Mouse (Mus musculus): Measurements from ENCODE around the gene S100a14. TPM values are rescaled to one million over a fixed set of nuclear protein-coding genes. Genes with fewer than 3 reads are reported as not detected.

Gene S100a14
- total and polyA plus RNA-seq, 2 experiments from 2014 or later, result not detected

DNA sequence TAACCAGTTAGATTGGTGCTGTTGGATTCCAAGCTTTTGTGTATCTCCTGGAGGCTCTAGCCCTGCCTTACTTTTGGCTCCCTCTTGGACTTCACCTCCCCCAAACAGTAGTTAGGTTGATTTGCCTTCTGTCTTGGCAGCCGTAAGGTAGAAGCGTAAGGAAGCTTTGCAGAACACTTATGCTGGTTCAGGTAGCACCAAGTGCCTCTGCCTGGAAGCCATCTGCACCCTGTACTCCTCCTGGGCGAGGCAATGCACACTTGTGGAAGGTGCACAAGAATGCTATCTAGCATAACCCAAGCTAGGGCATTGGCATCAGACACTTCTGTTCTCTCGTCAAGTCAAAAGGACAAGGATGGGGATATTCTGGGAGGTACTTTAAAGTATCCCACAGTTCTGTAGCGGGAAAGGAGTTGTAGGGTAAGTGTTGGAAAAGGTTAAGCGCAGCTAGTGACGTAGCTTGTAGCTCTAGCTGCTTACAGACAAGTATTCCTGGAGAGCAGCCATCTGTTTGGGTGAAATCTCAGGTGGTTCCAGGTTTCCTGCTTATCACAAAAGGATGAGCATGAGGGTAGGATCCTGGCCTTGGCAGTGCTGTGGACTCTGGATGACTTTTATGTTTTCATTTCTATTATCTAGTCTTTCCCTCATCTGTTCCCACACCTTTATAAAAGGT, 30.7 kb upstream of the S100a14 start:
- Histone ChIP-seq H3K27me3 (ENCODE audit: insufficient read depth, low read length) (no peaks in the 10 kb centered on the region), H3K9ac (replicated peaks; ENCODE audit: low read length) (no peak overlapping the region), H3K9me3 (ENCODE audit: low read length) (no peaks in the 10 kb centered on the region), H3K4me2 (ENCODE audit: low read depth, low read length) (no peak overlapping the region), H3K27ac (no peak overlapping the region), H3K36me3 (ENCODE audit: insufficient read depth, low read length) (peaks cover 41% of the 10 kb centered on the region), H3K4me1 (ENCODE audit: insufficient read depth, low read length) (no peaks in the 10 kb centered on the region), H3K4me3 (ENCODE audit: low read length) (no peak overlapping the region)
- no peak for ATAC-seq
- no peak for TF ChIP-seq CTCF (IDR thresholded peaks at IDR 0.05; ENCODE audit: low read depth)
- no peak for DNase-seq (ENCODE audit: low spot score)
- 92% methylated on average over 7 of the region's 7 CpGs for WGBS

DNA sequence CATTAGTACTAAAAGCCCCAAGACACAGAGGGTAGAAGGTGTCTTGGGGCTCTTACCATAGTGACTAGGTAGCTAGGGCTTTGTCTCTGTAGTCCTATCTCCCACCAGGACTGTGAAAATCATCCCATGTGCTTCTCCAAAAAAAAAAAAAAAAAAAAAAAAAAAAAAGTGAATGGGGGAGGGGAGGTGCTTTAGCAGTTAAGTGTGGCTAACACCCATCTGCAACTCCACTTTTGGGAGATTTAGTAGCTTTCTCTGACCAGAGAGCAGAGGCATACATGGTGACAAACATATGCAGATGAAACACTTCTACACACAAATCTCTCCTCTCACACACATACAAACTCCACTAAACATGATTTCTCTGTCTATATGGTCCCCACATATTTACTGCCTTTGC, 29.1 kb upstream of the S100a14 start:
- no peak for DNase-seq (ENCODE audit: low spot score)
- no peak for TF ChIP-seq CTCF (IDR thresholded peaks at IDR 0.05; ENCODE audit: low read depth)
- H3K27ac ChIP-seq, result no peak overlapping the region
- H3K36me3 ChIP-seq (ENCODE audit: insufficient read depth, low read length), result peaks cover 57% of the 10 kb centered on the region
- H3K4me2 ChIP-seq (ENCODE audit: low read depth, low read length), result no peak overlapping the region
- no peaks in the 10 kb centered on the region for H3K4me1 ChIP-seq (ENCODE audit: insufficient read depth, low read length)
- no peak overlapping the region for H3K9ac ChIP-seq (replicated peaks; ENCODE audit: low read length)
- H3K9me3 ChIP-seq (ENCODE audit: low read length), result no peaks in the 10 kb centered on the region
- no peak overlapping the region for H3K4me3 ChIP-seq (ENCODE audit: low read length)
- no peak for ATAC-seq
- no peaks in the 10 kb centered on the region for H3K27me3 ChIP-seq (ENCODE audit: insufficient read depth, low read length)

DNA sequence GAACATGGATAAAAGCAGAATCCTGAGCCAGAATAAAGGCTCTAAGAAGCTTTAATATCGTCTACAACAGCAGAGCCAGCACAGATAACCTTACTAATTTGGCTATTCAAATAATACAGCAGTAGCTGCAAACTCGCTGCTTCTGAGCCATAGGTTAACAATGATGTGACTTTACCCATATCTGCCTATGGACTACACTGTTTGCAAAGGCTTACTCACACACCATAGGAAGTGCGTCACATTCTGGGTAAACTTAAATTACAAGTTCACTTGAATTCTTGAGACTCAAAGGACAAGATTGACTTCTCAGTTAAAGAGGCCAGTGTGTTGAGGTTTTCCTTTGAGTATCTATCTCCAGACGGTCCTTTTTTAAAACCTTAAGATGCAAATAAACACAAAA, 23.2 kb upstream of the S100a14 start:
- Histone ChIP-seq H3K4me3 (ENCODE audit: low read length) (no peak overlapping the region), H3K9me3 (ENCODE audit: low read length) (no peaks in the 10 kb centered on the region), H3K4me1 (ENCODE audit: insufficient read depth, low read length) (peaks cover 9% of the 10 kb centered on the region; the same call in 1 of the 2 replicates), H3K27me3 (ENCODE audit: insufficient read depth, low read length) (no peaks in the 10 kb centered on the region), H3K4me2 (ENCODE audit: low read depth, low read length) (no peak overlapping the region), H3K36me3 (ENCODE audit: insufficient read depth, low read length) (peaks cover 52% of the 10 kb centered on the region), H3K27ac (no peak overlapping the region), H3K9ac (replicated peaks; ENCODE audit: low read length) (no peak overlapping the region)
- no peak for TF ChIP-seq CTCF (IDR thresholded peaks at IDR 0.05; ENCODE audit: low read depth)
- 84% methylated on average over 4 of the region's 4 CpGs for WGBS
- no peak for DNase-seq (ENCODE audit: low spot score)
- no peak for ATAC-seq

DNA sequence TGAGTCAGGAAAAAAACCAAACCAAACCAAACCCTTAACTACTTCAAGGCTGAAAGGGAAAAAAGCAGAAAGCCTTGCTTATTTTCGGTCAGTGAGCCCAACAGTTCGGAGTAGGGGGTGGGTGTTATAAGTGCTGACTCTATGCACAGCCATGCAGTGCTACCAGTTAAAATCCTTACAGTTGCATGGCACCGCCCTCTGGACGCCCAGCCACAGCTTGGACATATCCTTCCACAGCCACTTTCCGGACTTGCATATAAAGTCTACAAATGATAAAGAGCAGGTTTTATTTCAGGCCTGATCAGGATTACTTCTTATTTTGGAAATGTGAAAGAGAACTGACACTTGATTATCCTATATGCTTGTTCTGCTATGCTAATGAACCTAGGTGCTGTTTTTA, 21.4 kb upstream of the S100a14 start:
- H3K4me1 ChIP-seq (ENCODE audit: insufficient read depth, low read length), result peaks cover 9% of the 10 kb centered on the region; the same call in 1 of the 2 replicates
- no peaks in the 10 kb centered on the region for H3K9me3 ChIP-seq (ENCODE audit: low read length)
- peaks cover 44% of the 10 kb centered on the region for H3K36me3 ChIP-seq (ENCODE audit: insufficient read depth, low read length)
- no peak overlapping the region for H3K9ac ChIP-seq (replicated peaks; ENCODE audit: low read length)
- DNase-seq (ENCODE audit: low spot score) (no peak), ATAC-seq (no peak)
- no peak overlapping the region for H3K4me2 ChIP-seq (ENCODE audit: low read depth, low read length)
- TF ChIP-seq CTCF (IDR thresholded peaks at IDR 0.05; ENCODE audit: low read depth), result no peak
- H3K27me3 ChIP-seq (ENCODE audit: insufficient read depth, low read length), result no peaks in the 10 kb centered on the region
- WGBS, result 94% methylated on average over 5 of the region's 5 CpGs
- H3K27ac ChIP-seq, result no peak overlapping the region
- no peak overlapping the region for H3K4me3 ChIP-seq (ENCODE audit: low read length)

DNA sequence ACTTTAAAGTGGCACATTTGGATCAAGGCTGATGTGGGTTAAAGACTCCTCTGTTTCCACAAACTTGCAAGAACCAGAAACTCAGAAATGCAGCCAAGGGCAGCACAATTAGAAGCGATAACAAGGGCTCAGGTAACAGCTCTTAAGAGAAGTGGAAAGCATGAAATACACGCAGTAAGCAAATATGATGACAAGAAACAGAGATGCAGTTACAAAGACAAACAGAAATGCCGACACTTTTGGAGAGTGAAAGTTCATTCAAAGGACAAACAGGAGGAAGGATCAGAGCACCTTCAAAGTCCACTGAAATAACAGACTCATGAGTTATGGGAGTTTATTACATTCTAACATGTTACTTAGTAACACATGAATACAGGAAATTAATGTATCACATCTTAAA, 20.3 kb upstream of the S100a14 start:
- H3K27ac ChIP-seq, result no peak overlapping the region
- ATAC-seq, result no peak
- no peaks in the 10 kb centered on the region for H3K27me3 ChIP-seq (ENCODE audit: insufficient read depth, low read length)
- peaks cover 37% of the 10 kb centered on the region for H3K36me3 ChIP-seq (ENCODE audit: insufficient read depth, low read length)
- H3K4me1 ChIP-seq (ENCODE audit: insufficient read depth, low read length), result peaks cover 9% of the 10 kb centered on the region; the same call in 1 of the 2 replicates
- WGBS, result 88% methylated on average over 3 of the region's 3 CpGs
- H3K4me3 ChIP-seq (ENCODE audit: low read length), result no peak overlapping the region
- no peak overlapping the region for H3K4me2 ChIP-seq (ENCODE audit: low read depth, low read length)
- TF ChIP-seq CTCF (IDR thresholded peaks at IDR 0.05; ENCODE audit: low read depth), result no peak
- no peak overlapping the region for H3K9ac ChIP-seq (replicated peaks; ENCODE audit: low read length)
- no peak for DNase-seq (ENCODE audit: low spot score)
- H3K9me3 ChIP-seq (ENCODE audit: low read length), result no peaks in the 10 kb centered on the region

DNA sequence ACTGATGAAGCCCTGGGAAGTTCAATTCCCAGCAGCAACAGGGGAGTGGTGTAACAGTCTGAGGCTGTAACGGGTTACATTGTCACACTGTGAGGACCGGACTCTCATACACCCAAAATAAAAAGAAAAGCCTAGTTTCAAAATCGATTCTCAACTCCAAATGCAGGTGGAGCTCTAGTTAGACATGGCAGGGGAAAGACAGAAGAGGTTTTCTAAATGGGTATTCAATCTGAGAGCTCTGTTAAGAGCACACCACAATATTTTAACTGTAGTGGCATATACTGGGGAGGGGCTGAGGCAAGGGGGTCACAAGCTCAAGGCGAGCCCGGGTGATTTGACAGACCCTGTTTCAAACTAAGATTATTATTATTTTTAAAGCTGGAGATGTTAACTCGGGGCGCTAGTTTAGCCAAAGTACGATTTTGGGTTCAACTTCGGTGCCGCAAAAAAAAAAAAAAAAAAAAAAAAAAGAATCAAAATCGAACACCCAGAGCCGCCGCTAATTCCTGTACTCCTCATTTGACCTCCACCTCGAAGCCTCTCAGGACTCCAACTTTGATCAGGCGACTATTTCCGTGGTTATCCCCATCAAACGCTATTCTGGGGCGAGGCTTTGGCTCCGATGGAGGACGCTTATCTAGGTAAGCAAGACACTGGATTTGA, 18.2 kb upstream of the S100a14 start:
- Histone ChIP-seq H3K27me3 (ENCODE audit: insufficient read depth, low read length) (no peaks in the 10 kb centered on the region; the same call in 1 of the 2 replicates), H3K9ac (replicated peaks; ENCODE audit: low read length) (peak overlapping the region; percentile 96), H3K9me3 (ENCODE audit: low read length) (no peaks in the 10 kb centered on the region), H3K4me3 (ENCODE audit: low read length) (peak overlapping the region; percentile 99), H3K36me3 (ENCODE audit: insufficient read depth, low read length) (peaks cover 17% of the 10 kb centered on the region), H3K4me2 (ENCODE audit: low read depth, low read length) (peak overlapping the region; percentile 62), H3K27ac (peak overlapping the region; percentile 99), H3K4me1 (ENCODE audit: insufficient read depth, low read length) (peaks cover 9% of the 10 kb centered on the region; the same call in 1 of the 2 replicates)
- peak; percentile 14 for DNase-seq (ENCODE audit: low spot score)
- ATAC-seq, result no peak; the same call in 1 of the 2 replicates
- WGBS, result 1% methylated on average over 18 of the region's 20 CpGs
- no peak for TF ChIP-seq CTCF (IDR thresholded peaks at IDR 0.05; ENCODE audit: low read depth)
